Mouse (Mus musculus): Measurements from ENCODE around the gene Ripor2.

GRCm38 (mm10) chr13:24603591-24604009, 21.6 kb downstream of the Ripor2 start:
- TF ChIP-seq CTCF (conservative IDR thresholded peaks at IDR 0.05; ENCODE audit: low read length) = no peak
- TF ChIP-seq NANOG (IDR thresholded peaks at IDR 0.05; ENCODE audit: borderline replicate concordance, low read length) = no peak
